Comparison of ENCODE assay signal across 10 mouse cellular contexts in the genomic region with DNA sequence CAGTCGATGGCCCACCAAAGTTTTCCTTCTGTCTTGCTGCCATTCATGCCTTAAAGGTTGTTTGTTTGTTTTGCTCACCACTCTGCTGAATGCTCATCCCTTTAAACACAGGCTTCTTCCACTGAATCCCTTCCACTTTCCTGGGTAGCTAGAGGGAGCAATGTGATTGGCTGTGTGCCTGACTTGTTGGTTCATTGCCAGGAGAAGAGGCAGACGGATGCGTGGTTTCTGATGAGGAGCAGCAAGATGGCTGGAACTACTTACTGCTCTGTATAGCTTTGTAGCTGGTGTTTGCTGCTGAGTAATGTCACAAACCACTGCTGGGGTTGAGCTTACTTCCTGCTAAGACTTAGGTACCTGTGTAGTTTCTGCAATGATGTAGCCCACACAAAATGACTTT.
DNase-seq lines count a peak whose midpoint lies in the region; ATAC-seq and TF ChIP-seq lines count a peak whose summit lies in the region.
"Had no signal": no experiment of that assay in that cellular context is flagged by ENCODE, and none has a peak within 500 bp of the region (broad histone marks: within the 10 kb centered on the region; RNA-seq: fewer than 3 reads in every experiment).

No protein-coding gene starts in this region.

- DNase-seq in gastrocnemius, postnatal 10 days: peak; percentile 58
- no peak for DNase-seq in gastrocnemius, postnatal 36 days
- DNase-seq in midbrain, embryonic 14.5 days: peak; percentile 51
- peak; percentile 63 for DNase-seq in embryonic facial prominence, embryonic 14.5 days (ENCODE audit: low spot score)
- peak; percentile 55 to 69 for DNase-seq in right cerebral cortex, adult 2 months (ENCODE audit: low spot score in 2 of 2)
- DNase-seq in liver, postnatal 0 days: no peak
- DNase-seq in B cell, adult 2 months: no peak
- DNase-seq: thymus, postnatal 4 days had no signal

- H3K9ac ChIP-seq in midbrain, embryonic 14.5 days (replicated peaks; ENCODE audit: low read length): no peak overlapping the region
- no peak overlapping the region for H3K9ac ChIP-seq in midbrain, embryonic 15.5 days
- no peak overlapping the region for H3K9ac ChIP-seq in embryonic facial prominence, embryonic 14.5 days (ENCODE audit: low read depth, low read length)
- H3K9ac ChIP-seq in liver, postnatal 0 days (replicated peaks): no peak overlapping the region
- H3K9ac ChIP-seq: liver, embryonic 15.5 days had no signal

- TF ChIP-seq EP300 in liver, postnatal 0 days (IDR thresholded peaks at IDR 0.05; ENCODE audit: low read depth): no peak

- H3K27me3 ChIP-seq in midbrain, embryonic 14.5 days (ENCODE audit: control insufficient read depth, insufficient read depth, low read length): no peaks in the 10 kb centered on the region
- no peaks in the 10 kb centered on the region; the same call in 1 of the 2 replicates for H3K27me3 ChIP-seq in midbrain, embryonic 15.5 days (replicated peaks)
- no peaks in the 10 kb centered on the region for H3K27me3 ChIP-seq in embryonic facial prominence, embryonic 14.5 days (replicated peaks; ENCODE audit: control insufficient read depth, insufficient read depth, low read length)
- peaks cover 7% of the 10 kb centered on the region; the same call in 1 of the 2 replicates for H3K27me3 ChIP-seq in liver, postnatal 0 days (ENCODE audit: insufficient read depth, low read length)

- intact Hi-C loops in gastrocnemius, postnatal 36 days (cut with DNase I): no loop called here

- ATAC-seq in midbrain, embryonic 14.5 days (ENCODE audit: low FRiP score, low TSS enrichment): no peak
- ATAC-seq in midbrain, embryonic 15.5 days (replicated peaks): no peak
- ATAC-seq in embryonic facial prominence, embryonic 14.5 days (ENCODE audit: low read depth): peak; percentile 23; the same call in 1 of the 2 replicates
- no peak for ATAC-seq in liver, postnatal 0 days

- H3K27ac ChIP-seq in midbrain, embryonic 14.5 days (replicated peaks; ENCODE audit: low read depth, low read length): no peak overlapping the region
- no peak overlapping the region for H3K27ac ChIP-seq in midbrain, embryonic 15.5 days
- no peak overlapping the region for H3K27ac ChIP-seq in embryonic facial prominence, embryonic 14.5 days (replicated peaks; ENCODE audit: low read depth, low read length)
- H3K27ac ChIP-seq in liver, postnatal 0 days (ENCODE audit: low read depth): no peak overlapping the region
- H3K27ac ChIP-seq: liver, embryonic 15.5 days had no signal

- no peak overlapping the region for H3K4me3 ChIP-seq in midbrain, embryonic 14.5 days (replicated peaks; ENCODE audit: low read depth, low read length)
- H3K4me3 ChIP-seq in midbrain, embryonic 15.5 days: no peak overlapping the region
- no peak overlapping the region for H3K4me3 ChIP-seq in embryonic facial prominence, embryonic 14.5 days (ENCODE audit: low read depth, low read length)
- no peak overlapping the region for H3K4me3 ChIP-seq in liver, postnatal 0 days (ENCODE audit: low read depth, low read length)
- H3K4me3 ChIP-seq: liver, embryonic 15.5 days had no signal

- H3K4me2 ChIP-seq in midbrain, embryonic 14.5 days (ENCODE audit: low read length): no peak overlapping the region
- H3K4me2 ChIP-seq in midbrain, embryonic 15.5 days: no peak overlapping the region
- no peak overlapping the region for H3K4me2 ChIP-seq in embryonic facial prominence, embryonic 14.5 days (ENCODE audit: low read depth, low read length)
- H3K4me2 ChIP-seq in liver, postnatal 0 days (ENCODE audit: low read depth, low read length): no peak overlapping the region
- H3K4me2 ChIP-seq: liver, embryonic 15.5 days had no signal

- H3K36me3 ChIP-seq in midbrain, embryonic 14.5 days (ENCODE audit: control insufficient read depth, insufficient read depth, low read length): no peaks in the 10 kb centered on the region
- H3K36me3 ChIP-seq in midbrain, embryonic 15.5 days (replicated peaks): no peaks in the 10 kb centered on the region
- H3K36me3 ChIP-seq in embryonic facial prominence, embryonic 14.5 days (ENCODE audit: control insufficient read depth, insufficient read depth, low read length): no peaks in the 10 kb centered on the region
- no peaks in the 10 kb centered on the region for H3K36me3 ChIP-seq in liver, postnatal 0 days (replicated peaks; ENCODE audit: insufficient read depth, low read length)
- H3K36me3 ChIP-seq: liver, embryonic 15.5 days had no signal

- no peaks in the 10 kb centered on the region for H3K4me1 ChIP-seq in midbrain, embryonic 14.5 days (ENCODE audit: control insufficient read depth, insufficient read depth, low read length)
- no peaks in the 10 kb centered on the region for H3K4me1 ChIP-seq in midbrain, embryonic 15.5 days
- H3K4me1 ChIP-seq in embryonic facial prominence, embryonic 14.5 days (ENCODE audit: control insufficient read depth, insufficient read depth, low read length): peaks cover 21% of the 10 kb centered on the region
- H3K4me1 ChIP-seq in liver, postnatal 0 days (ENCODE audit: insufficient read depth): no peaks in the 10 kb centered on the region
- H3K4me1 ChIP-seq: liver, embryonic 15.5 days had no signal

- TF ChIP-seq CTCF in liver, postnatal 0 days (IDR thresholded peaks at IDR 0.05; ENCODE audit: low read depth): no peak

- 76% methylated on average over 3 of the region's 3 CpGs for WGBS in midbrain, embryonic 14.5 days
- WGBS in midbrain, embryonic 15.5 days: 75% methylated on average over 3 of the region's 3 CpGs
- WGBS in embryonic facial prominence, embryonic 14.5 days: 45% methylated on average over 3 of the region's 3 CpGs
- 70% methylated on average over 3 of the region's 3 CpGs for WGBS in liver, postnatal 0 days (ENCODE audit: insufficient replicate concordance)

- H3K9me3 ChIP-seq in midbrain, embryonic 14.5 days (ENCODE audit: control insufficient read depth, low read length): no peaks in the 10 kb centered on the region
- H3K9me3 ChIP-seq in midbrain, embryonic 15.5 days: no peaks in the 10 kb centered on the region
- no peaks in the 10 kb centered on the region for H3K9me3 ChIP-seq in embryonic facial prominence, embryonic 14.5 days (ENCODE audit: control insufficient read depth, low read length)
- no peaks in the 10 kb centered on the region for H3K9me3 ChIP-seq in liver, postnatal 0 days (ENCODE audit: low read length)
- H3K9me3 ChIP-seq: liver, embryonic 15.5 days had no signal

Comparison
In these comparisons a context has a peak if more than half of its experiments do, and no peak if none do; other contexts are left out.
1. DNase-seq: peak in gastrocnemius, postnatal 10 days (single experiment), midbrain, embryonic 14.5 days (single experiment), embryonic facial prominence, embryonic 14.5 days (single experiment) and right cerebral cortex, adult 2 months (2 of 2); none in gastrocnemius, postnatal 36 days (0 of 2), liver, postnatal 0 days (single experiment) and B cell, adult 2 months (0 of 2).